Mouse (Mus musculus): ENCODE measurements around the gene Dpm1. TPM values are rescaled to one million over a fixed set of nuclear protein-coding genes. Genes with fewer than 3 reads are reported as not detected.

The Dpm1 gene
- polyA plus RNA-seq, 1 experiment from 2014 or later: 71.7 TPM

DNA sequence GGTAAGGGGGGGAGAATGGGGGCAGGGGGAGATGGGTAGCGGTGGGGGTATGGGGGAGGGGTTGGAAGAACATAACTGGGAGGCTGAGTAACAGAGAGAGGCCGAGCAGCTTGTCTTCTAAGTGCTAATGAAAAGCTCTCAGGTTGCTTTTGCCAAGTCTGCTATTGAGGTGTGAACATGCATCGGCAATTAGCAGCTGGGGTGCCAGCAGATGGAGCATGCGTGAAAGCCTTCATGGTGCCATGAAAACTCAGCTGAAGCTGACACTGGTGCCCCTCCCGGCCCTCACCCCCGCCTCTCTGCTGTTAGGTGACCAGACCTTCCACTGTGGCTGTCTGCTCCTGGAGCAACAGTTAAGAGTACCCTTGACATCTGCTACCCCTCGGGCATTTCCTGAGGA lies 23.4 kb upstream of the Dpm1 start:
- Histone ChIP-seq H3K9me3 (replicated peaks; ENCODE audit: control insufficient read depth, low read length) (no peaks in the 10 kb centered on the region), H3K4me1 (ENCODE audit: control insufficient read depth, insufficient read depth, low read length) (peaks cover 4% of the 10 kb centered on the region; the same call in 1 of the 2 replicates), H3K9ac (ENCODE audit: low read length) (no peak overlapping the region), H3K4me2 (ENCODE audit: low read length) (no peak overlapping the region), H3K27ac (ENCODE audit: low read depth, low read length) (peak overlapping the region; percentile 80), H3K4me3 (ENCODE audit: low read depth, low read length) (no peak overlapping the region), H3K27me3 (replicated peaks; ENCODE audit: control insufficient read depth, insufficient read depth, low read length) (no peaks in the 10 kb centered on the region), H3K36me3 (ENCODE audit: control insufficient read depth, insufficient read depth, low read length) (no peaks in the 10 kb centered on the region)
- 38% methylated on average over 7 of the region's 7 CpGs for WGBS
- peak; percentile 95 for DNase-seq (ENCODE audit: low spot score)
- ATAC-seq: peak; percentile 81

DNA sequence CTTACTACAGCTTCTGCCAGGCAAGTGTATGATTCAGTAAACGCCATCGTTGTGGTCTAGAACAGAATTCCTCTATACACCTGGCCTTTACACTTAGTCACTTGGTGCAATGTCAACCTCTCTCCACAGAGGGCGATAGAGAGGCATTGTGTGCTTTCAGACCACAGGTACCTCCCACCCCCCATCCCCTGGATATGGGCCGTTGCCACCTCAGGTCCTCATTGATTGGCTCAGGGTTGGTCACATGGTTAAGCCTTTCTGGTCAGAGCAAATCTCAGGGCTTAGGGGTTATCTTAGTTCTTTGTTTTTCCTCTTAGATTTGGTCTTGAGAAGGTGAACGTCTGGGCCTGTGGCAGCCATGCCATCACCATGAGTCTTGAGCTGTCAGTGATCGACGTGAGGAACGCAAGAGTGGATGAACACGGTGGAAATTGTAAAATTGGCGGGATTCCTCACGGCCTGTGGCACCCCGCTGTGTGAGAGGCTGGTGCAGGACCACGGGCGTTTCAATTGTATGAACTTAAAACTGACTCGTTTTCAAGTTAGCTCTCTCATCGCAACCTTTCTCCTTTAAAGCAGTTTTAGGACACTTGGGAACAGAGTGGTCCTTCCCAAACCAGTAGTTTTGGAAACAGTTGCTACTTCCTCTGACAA lies 22.4 kb upstream of the Dpm1 start:
- no peaks in the 10 kb centered on the region for H3K27me3 ChIP-seq (replicated peaks; ENCODE audit: control insufficient read depth, insufficient read depth, low read length)
- H3K9me3 ChIP-seq (replicated peaks; ENCODE audit: control insufficient read depth, low read length): no peaks in the 10 kb centered on the region
- DNase-seq (ENCODE audit: low spot score): peak; percentile 70
- peak overlapping the region; percentile 76; the same call in 1 of the 2 replicates for H3K27ac ChIP-seq (ENCODE audit: low read depth, low read length)
- H3K4me1 ChIP-seq (ENCODE audit: control insufficient read depth, insufficient read depth, low read length): peaks cover 6% of the 10 kb centered on the region; the same call in 1 of the 2 replicates
- H3K36me3 ChIP-seq (ENCODE audit: control insufficient read depth, insufficient read depth, low read length): no peaks in the 10 kb centered on the region
- 0 out of 2 replicates have a peak overlapping the region, but pooled peaks have one; percentile 12 for H3K4me2 ChIP-seq (ENCODE audit: low read length)
- ATAC-seq: no peak
- H3K9ac ChIP-seq (ENCODE audit: low read length): no peak overlapping the region
- WGBS: 13% methylated on average over 16 of the region's 16 CpGs
- H3K4me3 ChIP-seq (ENCODE audit: low read depth, low read length): no peak overlapping the region

DNA sequence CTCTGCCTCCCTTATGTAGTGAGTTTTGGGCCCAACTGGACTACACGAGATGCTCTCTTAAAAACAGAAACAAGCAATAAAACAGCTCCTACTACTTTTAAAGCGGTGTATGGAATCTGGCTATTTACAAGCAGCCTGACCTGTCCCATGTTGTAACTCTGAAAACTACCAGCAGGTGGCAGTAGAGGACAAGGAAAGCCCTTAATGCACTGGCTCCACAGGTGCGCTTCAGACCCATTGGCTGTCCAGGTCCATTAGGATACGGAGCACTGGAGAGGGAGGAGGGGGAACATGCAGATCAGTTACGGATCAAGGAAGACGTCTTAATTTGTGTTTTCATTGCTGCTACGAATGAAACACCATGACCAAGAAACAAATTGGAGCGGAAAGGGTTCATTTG lies 19.9 kb upstream of the Dpm1 start:
- Histone ChIP-seq H3K4me3 (ENCODE audit: low read depth, low read length) (no peak overlapping the region), H3K27ac (ENCODE audit: low read depth, low read length) (no peak overlapping the region), H3K9ac (ENCODE audit: low read length) (no peak overlapping the region), H3K4me2 (ENCODE audit: low read length) (no peak overlapping the region), H3K36me3 (ENCODE audit: control insufficient read depth, insufficient read depth, low read length) (no peaks in the 10 kb centered on the region), H3K27me3 (replicated peaks; ENCODE audit: control insufficient read depth, insufficient read depth, low read length) (no peaks in the 10 kb centered on the region), H3K9me3 (replicated peaks; ENCODE audit: control insufficient read depth, low read length) (no peaks in the 10 kb centered on the region), H3K4me1 (ENCODE audit: control insufficient read depth, insufficient read depth, low read length) (peaks cover 6% of the 10 kb centered on the region; the same call in 1 of the 2 replicates)
- ATAC-seq: no peak
- WGBS: 15% methylated on average over 8 of the region's 8 CpGs
- peak; percentile 92 for DNase-seq (ENCODE audit: low spot score)

DNA sequence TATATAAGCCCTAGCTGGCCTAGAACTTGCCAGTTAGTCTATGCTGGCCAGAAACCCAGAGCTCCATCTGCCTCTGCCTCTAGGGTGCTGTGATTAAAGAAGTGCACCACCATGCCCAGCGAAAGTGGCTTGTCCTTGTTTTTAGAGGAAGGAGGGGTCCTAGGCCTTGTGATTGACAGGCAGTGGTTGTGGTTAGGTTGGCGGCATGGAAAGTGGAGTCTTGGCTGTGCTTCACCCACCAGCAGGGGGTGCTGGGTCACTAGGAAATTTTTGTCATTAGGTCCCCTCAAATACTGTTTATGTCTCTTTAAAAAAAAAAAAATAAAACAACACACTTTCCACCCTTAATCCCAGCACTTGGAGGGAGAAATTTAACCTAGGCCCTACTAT lies 18.5 kb upstream of the Dpm1 start:
- H3K4me3 ChIP-seq (ENCODE audit: low read depth, low read length): no peak overlapping the region
- peak; percentile 83 for DNase-seq (ENCODE audit: low spot score)
- no peak overlapping the region for H3K9ac ChIP-seq (ENCODE audit: low read length)
- WGBS: 14% methylated on average over 2 of the region's 2 CpGs
- peaks cover 6% of the 10 kb centered on the region; the same call in 1 of the 2 replicates for H3K4me1 ChIP-seq (ENCODE audit: control insufficient read depth, insufficient read depth, low read length)
- no peaks in the 10 kb centered on the region for H3K9me3 ChIP-seq (replicated peaks; ENCODE audit: control insufficient read depth, low read length)
- H3K27ac ChIP-seq (ENCODE audit: low read depth, low read length): peak overlapping the region; percentile 91
- ATAC-seq: peak; percentile 54
- no peaks in the 10 kb centered on the region for H3K36me3 ChIP-seq (ENCODE audit: control insufficient read depth, insufficient read depth, low read length)
- H3K4me2 ChIP-seq (ENCODE audit: low read length): no peak overlapping the region
- H3K27me3 ChIP-seq (replicated peaks; ENCODE audit: control insufficient read depth, insufficient read depth, low read length): no peaks in the 10 kb centered on the region

DNA sequence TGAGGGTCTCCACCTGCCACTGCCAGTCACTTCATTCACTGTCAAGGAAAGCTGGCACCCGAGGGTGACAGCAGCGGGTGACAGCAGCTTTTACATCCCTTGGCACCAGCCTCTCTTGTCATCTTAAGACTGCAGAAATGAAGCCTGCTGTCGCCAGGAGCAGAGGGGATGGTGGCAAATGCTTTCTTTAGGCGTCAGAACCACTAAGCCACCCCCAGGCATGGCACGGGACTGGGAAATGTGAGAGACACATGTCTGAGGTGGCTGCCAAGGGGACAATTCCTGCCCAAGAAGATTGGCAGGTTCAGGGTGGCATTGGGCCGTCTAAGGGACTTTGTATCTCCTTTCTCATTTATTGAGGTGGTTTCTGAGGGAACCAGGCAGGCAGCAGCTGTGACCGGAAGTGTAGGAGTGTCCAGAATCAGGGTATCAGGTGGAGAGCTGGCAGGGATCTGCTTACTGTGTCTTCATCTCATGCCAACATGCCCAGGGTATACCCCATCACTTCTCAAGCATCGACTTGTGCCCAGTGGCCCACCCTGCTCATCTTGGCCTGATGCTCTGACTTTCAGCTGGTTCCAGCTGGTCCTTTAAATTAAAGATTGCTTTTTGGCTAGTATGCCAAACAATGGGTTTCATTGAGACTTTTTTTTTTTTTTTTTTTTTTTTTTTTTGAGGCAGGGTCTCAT lies 17.9 kb upstream of the Dpm1 start:
- Histone ChIP-seq H3K36me3 (ENCODE audit: control insufficient read depth, insufficient read depth, low read length) (no peaks in the 10 kb centered on the region), H3K27ac (ENCODE audit: low read depth, low read length) (peak overlapping the region; percentile 91), H3K4me3 (ENCODE audit: low read depth, low read length) (no peak overlapping the region), H3K4me2 (ENCODE audit: low read length) (no peak overlapping the region), H3K9ac (ENCODE audit: low read length) (no peak overlapping the region), H3K27me3 (replicated peaks; ENCODE audit: control insufficient read depth, insufficient read depth, low read length) (no peaks in the 10 kb centered on the region), H3K4me1 (ENCODE audit: control insufficient read depth, insufficient read depth, low read length) (peaks cover 6% of the 10 kb centered on the region; the same call in 1 of the 2 replicates), H3K9me3 (replicated peaks; ENCODE audit: control insufficient read depth, low read length) (no peaks in the 10 kb centered on the region)
- DNase-seq (ENCODE audit: low spot score) (peak; percentile 90), ATAC-seq (peak; percentile 85)
- WGBS: 49% methylated on average over 8 of the region's 8 CpGs

DNA sequence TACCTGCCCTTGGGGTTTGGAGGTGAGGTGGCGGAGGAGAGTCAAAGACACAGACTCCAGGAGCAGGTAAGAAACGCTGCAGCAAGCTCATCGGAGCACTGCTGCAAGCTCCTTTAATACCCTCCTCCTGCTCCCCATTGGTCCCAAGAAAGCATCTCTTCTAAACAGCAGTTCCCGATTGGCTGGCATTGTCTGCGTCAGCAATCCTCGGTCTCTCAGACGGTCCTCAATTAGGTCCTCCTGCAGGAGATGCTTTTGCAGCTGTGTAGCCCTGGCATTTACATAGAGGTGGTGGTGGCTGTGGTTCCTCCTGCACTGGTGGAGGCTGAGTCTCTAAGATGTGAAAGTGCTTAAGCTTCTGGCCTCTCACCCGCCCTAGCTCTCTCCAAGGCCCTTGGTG lies 15.2 kb upstream of the Dpm1 start:
- Histone ChIP-seq H3K9ac (ENCODE audit: low read length) (no peak overlapping the region), H3K36me3 (ENCODE audit: control insufficient read depth, insufficient read depth, low read length) (no peaks in the 10 kb centered on the region), H3K4me3 (ENCODE audit: low read depth, low read length) (no peak overlapping the region), H3K9me3 (replicated peaks; ENCODE audit: control insufficient read depth, low read length) (no peaks in the 10 kb centered on the region), H3K4me2 (ENCODE audit: low read length) (no peak overlapping the region), H3K27ac (ENCODE audit: low read depth, low read length) (no peak overlapping the region), H3K4me1 (ENCODE audit: control insufficient read depth, insufficient read depth, low read length) (0 out of 2 replicates have a peak, but pooled peaks cover 2% of the 10 kb centered on the region), H3K27me3 (replicated peaks; ENCODE audit: control insufficient read depth, insufficient read depth, low read length) (no peaks in the 10 kb centered on the region)
- DNase-seq (ENCODE audit: low spot score) (peak; percentile 20), ATAC-seq (no peak)
- WGBS: 34% methylated on average over 8 of the region's 8 CpGs

DNA sequence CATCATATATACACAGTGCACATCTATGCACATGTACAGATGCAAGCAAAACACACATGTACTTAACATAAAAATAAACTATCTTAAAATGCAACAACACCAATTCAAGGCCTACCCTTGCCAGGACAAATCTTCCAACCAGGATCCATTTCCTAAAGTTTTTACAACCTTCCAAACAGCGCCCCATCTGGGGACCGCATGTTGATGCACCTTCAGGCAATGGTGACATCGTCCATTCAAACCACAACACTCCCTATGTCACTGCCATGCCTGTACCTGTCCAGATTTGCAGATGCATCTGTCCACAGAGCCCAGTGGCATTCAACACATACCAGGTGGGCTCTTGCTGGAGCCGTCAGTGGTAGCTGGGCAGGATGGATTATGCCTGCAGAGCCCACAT lies 12.9 kb upstream of the Dpm1 start:
- Histone ChIP-seq H3K4me1 (ENCODE audit: control insufficient read depth, insufficient read depth, low read length) (0 out of 2 replicates have a peak, but pooled peaks cover 2% of the 10 kb centered on the region), H3K4me2 (ENCODE audit: low read length) (no peak overlapping the region), H3K4me3 (ENCODE audit: low read depth, low read length) (no peak overlapping the region), H3K36me3 (ENCODE audit: control insufficient read depth, insufficient read depth, low read length) (no peaks in the 10 kb centered on the region), H3K9ac (ENCODE audit: low read length) (no peak overlapping the region), H3K27me3 (replicated peaks; ENCODE audit: control insufficient read depth, insufficient read depth, low read length) (no peaks in the 10 kb centered on the region), H3K9me3 (replicated peaks; ENCODE audit: control insufficient read depth, low read length) (no peaks in the 10 kb centered on the region), H3K27ac (ENCODE audit: low read depth, low read length) (no peak overlapping the region)
- 75% methylated on average over 4 of the region's 4 CpGs for WGBS
- ATAC-seq: no peak
- no peak for DNase-seq (ENCODE audit: low spot score)

DNA sequence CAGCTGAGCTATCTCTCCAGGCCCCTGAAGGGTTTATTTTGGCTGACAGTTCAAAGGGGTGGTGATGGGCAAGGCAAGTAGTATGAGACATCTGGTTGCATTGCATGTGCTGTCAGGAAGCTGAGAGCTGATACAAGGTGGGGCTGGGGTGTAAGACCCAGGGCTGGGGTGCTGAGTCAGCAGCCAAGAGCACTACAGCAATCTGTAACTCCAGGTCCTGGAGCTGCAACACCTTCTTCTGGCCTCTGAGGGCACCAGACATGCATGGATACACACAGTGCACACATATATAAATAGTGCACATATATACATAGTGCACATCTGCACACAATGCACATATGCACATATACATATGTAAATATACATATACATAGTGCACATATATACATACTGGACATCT lies 12.4 kb upstream of the Dpm1 start:
- no peak for ATAC-seq
- Histone ChIP-seq H3K4me3 (ENCODE audit: low read depth, low read length) (no peak overlapping the region), H3K4me1 (ENCODE audit: control insufficient read depth, insufficient read depth, low read length) (0 out of 2 replicates have a peak, but pooled peaks cover under 1% of the 10 kb centered on the region), H3K4me2 (ENCODE audit: low read length) (no peak overlapping the region), H3K27me3 (replicated peaks; ENCODE audit: control insufficient read depth, insufficient read depth, low read length) (no peaks in the 10 kb centered on the region), H3K36me3 (ENCODE audit: control insufficient read depth, insufficient read depth, low read length) (no peaks in the 10 kb centered on the region), H3K9me3 (replicated peaks; ENCODE audit: control insufficient read depth, low read length) (no peaks in the 10 kb centered on the region), H3K27ac (ENCODE audit: low read depth, low read length) (no peak overlapping the region), H3K9ac (ENCODE audit: low read length) (no peak overlapping the region)
- no peak for DNase-seq (ENCODE audit: low spot score)

DNA sequence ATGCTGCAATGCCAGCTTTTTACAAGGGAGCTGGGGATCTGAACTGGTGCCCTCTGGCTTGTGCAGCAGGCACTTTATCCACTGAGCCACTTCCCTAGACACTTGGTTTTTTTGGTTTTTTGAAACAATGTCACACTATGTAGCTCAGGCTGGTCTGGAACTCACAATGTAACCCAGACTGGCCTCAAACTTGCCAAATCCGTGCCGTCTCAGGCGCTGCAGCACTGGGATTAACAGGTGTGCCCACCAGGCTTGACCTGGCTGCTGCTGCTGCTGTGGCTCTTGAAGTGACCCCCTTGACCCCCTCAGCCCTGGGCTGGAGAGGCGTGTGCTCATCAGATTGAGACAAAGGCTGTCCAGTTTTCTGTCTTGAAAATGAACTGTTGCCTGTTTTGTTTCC lies 7.9 kb upstream of the Dpm1 start:
- H3K27ac ChIP-seq (ENCODE audit: low read depth, low read length): no peak overlapping the region
- H3K4me1 ChIP-seq (ENCODE audit: control insufficient read depth, insufficient read depth, low read length): no peaks in the 10 kb centered on the region
- no peaks in the 10 kb centered on the region for H3K27me3 ChIP-seq (replicated peaks; ENCODE audit: control insufficient read depth, insufficient read depth, low read length)
- H3K4me3 ChIP-seq (ENCODE audit: low read depth, low read length): no peak overlapping the region
- no peak for ATAC-seq
- H3K9me3 ChIP-seq (replicated peaks; ENCODE audit: control insufficient read depth, low read length): no peaks in the 10 kb centered on the region
- H3K36me3 ChIP-seq (ENCODE audit: control insufficient read depth, insufficient read depth, low read length): peaks cover 11% of the 10 kb centered on the region
- H3K9ac ChIP-seq (ENCODE audit: low read length): no peak overlapping the region
- DNase-seq (ENCODE audit: low spot score): no peak
- H3K4me2 ChIP-seq (ENCODE audit: low read length): no peak overlapping the region
- WGBS: 93% methylated on average over 4 of the region's 4 CpGs

Data from forebrain, embryonic 14.5 days (tissue).